Mouse (Mus musculus) testis, postnatal 14 days (tissue): Measurements from ENCODE around the gene Tsen2.

Source experiments
- DNase-seq: peaks from one replicate; pipeline ENCODE4 v3.0.0; 2021; ENCODE audit warnings: low spot score

Gene Tsen2

DNA sequence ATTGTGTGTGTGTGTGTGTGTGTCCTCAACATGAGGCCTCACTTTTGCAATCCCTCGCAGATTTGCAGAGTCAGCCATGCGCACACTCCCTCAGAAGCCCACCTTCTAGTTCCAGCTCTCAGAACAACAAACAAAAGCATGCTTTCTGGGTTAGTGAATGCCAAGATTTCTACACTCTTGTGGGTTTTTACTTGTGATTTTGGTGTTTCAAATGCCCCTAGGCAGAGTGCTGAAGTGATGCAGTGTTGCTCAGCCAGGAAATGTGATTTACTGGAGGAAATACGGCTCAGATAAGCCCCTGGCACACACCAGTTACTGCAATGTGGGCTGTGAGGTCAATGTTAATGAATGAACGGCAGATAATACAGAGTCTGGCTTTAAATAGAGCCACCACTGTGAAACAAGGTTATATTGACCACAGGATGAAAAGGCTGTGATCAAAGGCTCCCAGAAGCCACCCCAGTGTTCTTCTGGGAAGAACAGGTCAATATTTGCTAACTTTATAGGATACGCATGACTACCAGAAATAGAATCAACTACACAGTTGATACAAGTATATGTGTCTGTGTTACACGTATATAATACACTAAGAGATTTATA, 2.7 kb upstream of the Tsen2 start:
- DNase-seq, result no peak

DNA sequence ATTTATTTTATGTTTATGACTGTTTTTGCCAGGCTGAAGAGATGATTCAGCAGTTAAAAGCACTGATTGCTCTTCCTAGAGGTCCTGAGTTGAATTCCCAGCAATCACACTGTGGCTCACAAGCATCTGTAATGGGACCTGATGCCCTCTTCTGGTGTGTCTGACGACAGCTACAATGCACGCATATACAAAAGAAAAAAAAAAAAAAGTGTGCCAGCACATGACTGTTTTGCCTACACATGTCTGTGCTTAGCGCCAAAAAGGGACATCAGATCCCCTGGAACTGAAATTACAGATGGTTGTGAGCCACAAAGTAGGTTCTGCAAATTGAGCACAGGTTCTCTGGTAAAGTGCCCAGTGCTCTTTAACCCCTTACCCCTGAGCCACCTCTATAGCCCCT, 2.1 kb upstream of the Tsen2 start:
- no peak for DNase-seq

DNA sequence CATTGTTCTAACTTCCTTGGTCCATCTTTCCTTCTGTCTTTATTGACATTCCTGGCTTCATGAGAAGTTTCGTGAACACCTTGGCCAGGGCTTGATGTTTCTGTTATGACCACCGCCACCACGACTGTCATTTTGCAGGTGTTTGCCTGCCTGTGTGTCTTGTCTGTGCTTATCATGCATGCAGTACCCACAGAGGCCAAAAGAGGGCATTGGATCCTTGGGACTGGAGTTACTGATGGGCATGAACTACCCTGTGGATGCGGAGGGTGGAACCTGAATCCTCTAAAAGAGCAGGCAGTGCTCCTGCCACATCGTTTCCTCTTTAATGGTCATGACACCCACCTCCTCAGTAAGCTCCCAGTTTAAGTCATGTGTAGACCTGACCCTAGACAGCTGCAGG, 1.8 kb downstream of the Tsen2 start:
- no peak for DNase-seq

DNA sequence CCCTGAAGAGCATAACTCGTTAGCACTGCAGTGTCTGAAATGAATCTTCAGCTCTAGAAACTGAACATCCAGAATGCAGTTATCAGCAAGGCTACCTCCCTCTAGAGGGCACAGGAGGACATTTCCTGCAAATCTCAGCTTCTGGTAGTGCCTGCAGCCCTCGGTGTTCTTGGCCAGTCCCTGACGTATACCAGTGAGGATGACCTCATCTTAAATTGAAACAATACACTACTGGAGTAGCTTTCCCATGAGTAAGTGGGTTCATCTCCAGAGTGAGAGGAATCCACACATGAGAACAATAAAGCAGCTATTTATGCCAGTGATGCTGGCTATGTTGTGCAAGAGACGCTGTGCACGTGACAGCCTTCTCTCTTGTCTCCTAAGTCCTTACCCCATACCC, 11.0 kb downstream of the Tsen2 start:
- no peak for DNase-seq

DNA sequence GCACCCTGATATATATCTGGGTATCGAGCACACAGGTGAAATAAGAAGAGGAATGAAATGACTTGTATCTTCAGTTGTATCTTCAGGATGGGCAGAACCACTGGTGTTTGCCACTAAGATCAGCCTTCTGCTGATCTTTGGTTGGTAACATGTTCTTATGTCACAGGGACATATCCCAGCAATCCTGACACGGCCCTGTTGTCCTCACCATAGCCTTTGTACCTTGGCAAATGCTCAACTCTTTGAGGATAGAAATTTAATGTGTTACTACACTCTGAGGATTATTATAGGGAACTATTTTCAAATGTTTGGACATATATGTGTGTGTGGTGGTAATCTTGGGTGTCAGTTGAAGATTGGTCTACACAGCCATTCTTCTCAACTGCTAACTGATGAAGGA, 13.7 kb downstream of the Tsen2 start:
- DNase-seq, result no peak

DNA sequence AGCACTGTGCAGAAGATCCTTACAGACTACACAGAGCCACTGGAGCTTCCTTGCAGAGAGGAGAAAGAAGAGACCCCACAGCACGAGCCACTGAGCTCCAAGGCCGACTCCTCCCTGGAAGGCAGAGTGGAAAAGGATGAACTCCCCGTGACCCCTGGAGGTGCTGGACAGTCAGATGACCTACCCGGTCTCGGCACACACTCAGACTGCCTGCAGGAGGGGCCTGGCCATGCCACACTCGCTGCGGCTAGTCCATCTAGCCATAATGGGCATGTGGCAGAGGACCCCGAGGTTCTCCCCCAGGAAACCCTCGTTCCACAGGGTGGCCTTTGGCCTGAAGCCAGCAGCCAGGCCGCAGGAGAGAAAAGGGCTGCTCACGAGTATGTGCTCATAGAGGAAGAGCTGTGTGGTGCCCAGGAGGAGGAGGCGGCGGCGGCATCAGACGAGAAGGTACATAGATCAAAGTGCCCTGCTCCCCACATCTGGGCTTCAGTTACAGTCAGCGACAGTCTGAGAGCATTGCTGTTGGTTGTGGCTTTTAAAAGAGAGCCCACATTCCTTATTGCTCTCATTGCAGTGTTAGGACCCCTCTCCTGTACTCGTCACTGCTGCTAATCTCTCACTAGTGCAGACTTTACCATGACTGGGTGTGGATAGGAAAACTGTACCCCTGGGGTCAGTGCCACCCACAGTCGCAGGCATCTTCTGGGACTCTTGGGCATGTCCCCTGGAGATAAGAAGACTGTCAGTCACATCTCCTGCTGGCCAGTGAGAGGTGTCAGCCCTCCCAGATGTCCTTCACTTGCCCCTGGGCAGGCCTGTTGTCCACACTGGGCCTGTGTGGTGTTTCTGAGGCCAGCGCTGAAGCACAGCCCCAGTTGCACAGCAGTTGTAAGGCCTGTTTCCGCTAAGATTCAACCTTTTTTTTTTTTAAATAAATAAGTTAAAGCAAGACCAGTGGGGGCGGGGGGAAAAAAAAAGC, 15.5 kb downstream of the Tsen2 start:
- peak; percentile 41 for DNase-seq

DNA sequence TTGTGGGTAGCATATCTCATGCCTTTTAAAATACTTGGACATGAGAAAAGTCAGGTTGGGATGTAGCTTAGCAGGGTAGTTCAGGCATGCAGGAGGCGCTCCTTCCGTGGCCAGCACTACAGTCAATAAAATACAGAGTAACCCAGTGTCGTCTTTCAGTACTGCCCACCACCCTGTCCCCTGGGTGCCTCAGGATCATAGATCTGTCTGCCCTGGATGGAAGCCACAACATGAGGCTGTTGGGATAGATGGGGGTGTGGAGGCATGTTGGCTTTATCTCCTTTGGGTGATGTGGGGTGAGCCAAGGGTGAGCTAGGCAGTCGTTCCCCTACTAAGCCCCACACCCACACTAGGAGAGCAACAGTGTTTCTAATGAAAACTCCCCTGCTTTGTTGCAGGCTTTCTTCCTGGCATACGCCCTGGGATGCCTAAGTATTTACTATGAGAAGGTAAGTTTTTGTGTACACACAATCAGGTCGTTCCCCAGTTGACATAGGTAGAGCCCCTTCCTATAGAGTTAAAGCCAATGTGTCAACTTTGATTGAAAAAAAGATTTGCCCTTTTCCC, 21.1 kb downstream of the Tsen2 start:
- peak; percentile 68 for DNase-seq

DNA sequence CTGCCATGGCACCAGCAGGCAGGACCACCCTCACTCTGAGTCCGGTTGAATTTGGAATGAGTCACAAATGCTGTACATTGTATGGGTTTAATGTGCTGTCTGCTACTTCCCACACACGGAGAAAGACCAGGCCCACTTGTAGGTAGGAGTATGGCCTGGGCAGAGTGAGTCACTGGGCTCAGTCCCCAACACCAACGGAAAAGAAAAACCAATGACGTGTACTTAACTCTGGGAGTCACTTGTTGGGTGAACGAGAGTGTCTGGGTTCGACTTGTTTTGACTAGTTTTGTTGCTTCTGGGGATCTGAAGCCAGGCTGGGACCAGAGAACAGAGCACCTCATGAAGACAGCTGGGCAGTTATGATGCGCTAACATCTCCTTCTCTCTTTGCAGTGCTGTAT, 29.7 kb downstream of the Tsen2 start:
- DNase-seq, result no peak

DNA sequence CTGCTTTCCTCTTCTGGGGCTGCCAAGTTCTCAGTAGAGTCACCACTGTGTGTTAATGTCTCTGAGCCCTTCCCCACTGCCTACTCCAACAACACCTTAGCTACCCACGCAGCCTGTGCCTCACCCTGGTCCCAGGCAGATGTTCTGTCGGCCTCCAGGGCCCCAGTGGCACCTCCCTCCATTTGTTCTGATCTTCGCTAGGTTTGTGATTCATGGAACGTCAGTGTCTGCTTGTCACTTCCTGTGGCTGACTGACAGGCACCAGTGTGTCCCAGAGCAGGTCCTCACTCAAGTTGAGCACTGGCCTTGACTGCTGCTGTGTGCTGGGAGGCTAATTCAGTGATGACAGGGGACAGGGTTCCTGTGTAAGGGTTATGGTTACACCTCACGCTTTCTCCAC, 32.9 kb downstream of the Tsen2 start:
- no peak for DNase-seq

DNA sequence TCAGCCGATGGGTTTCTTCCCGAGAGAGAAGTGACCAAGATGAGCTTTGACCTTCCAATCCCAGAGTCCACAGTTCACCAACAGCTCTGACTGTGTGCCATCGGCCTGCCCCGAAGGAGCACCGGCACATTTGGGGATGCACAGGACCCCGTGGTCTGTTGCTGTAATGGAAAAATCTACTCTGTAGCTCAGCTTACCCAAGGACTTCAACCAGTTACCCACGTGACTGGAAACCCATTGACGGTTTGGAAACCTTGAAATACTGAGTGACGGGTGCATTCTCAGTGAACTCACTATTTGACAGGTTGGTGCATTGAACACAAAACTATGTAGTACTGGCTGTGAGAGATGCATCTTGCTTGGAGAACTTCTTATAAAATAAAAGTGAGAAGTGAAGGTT, 33.5 kb downstream of the Tsen2 start:
- DNase-seq, result no peak

DNA sequence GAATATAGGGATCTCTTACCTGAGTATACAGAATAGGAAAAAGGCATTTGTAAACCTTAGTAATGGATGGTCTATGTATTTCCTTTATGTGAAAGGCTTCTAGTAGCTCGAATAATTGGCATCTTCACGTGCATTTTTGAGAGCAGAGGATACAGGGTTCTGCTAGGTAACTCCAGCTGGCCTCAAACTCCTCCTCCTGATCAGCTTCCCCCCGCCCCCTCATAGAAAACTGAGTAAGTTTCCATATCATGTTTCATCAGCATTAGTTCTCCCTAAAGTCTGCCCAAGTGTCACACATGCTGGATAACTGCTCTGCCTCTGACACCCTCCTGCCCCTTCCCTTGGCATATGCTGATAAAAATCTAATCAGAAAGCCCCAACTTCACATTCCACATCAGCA, 36.3 kb downstream of the Tsen2 start:
- DNase-seq, result no peak

DNA sequence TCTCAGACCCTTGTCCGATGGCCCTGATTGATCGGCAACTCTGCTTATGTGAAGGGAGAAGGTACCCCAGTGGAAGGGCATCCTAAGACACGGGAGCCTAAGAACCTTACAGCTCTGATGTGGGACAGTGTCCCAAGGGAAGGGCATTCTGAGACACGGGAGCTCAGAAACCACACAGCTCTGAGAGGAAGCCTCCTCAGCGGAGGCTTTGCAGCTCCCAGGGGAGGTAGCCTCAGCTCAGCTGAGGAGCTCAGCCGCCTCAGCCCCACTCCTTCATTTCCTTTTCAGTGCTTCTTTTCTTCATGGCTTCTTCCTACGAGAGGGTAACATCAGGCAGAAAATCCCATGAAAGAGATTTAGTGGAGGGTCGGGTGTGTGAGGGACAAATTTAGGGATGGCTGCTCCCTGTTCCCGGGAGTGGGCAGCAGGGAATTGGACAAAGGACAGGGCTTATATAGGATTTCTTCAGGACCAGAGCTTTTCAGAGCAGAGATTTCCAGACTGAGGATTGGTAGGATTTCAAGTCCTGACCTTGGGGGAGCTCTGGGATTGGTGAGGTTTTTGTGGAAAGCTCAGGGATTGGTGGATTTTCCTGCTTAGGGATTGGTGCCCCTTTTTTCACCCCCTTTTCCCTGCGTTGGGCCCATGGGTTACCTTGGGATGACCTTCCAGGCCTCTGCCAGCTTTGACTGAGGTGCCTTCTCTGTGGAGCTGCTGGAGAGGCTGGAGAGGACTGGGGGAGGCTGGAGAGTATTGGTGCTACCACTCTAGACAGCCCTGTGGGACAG, 38.1 kb downstream of the Tsen2 start:
- DNase-seq, result peak; percentile 38

DNA sequence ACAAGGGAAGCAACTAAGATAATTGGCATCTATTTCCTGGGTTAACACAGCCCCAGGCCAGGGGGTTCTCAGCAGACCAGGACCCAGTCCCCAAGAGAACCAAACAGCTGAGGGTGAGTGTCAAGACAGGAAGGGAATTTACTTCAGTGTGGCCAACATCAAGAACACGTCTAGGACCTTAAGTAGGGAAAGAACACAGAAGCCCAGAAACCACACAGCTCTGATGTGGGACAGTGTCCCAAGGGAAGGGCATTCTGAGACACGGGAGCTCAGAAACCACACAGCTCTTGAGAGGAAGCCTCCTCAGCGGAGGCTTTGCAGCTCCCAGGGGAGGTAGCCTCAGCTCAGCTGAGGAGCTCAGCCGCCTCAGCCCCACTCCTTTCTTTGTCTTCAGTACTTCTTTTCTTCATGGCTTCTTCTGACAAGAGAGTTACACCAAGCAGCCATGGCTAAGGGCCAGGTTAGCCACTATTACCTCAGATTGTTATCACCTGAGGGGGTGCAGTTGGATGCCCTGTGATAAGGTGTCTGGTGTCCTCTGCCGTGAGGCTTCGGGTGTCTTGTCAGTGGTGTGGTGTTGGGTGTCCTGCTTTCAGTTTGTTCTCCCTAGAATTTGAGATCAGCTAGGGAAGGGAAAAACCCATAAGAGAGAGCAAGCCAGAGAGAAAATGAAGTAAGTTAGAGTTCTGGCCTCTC, 39.1 kb downstream of the Tsen2 start:
- no peak for DNase-seq

DNA sequence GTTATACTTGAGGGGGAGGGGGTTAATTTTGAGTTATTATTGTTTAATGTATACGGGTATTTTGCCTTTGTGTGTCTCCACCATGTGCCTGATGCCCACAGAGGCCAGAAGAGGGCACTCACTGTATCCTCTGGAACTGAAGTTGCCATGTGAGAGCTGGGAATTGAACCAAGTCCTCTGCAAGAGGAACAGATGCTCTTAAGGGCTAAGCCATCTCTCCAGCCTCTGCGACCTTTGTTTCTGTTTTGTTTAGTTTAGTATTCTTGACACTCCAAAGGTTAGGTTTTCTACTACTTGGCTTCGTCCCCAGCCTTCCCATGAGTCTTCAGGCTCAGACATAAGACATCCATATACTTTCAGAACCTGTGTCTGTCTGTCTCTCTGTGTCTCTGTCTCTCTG, 39.7 kb downstream of the Tsen2 start:
- DNase-seq, result no peak

DNA sequence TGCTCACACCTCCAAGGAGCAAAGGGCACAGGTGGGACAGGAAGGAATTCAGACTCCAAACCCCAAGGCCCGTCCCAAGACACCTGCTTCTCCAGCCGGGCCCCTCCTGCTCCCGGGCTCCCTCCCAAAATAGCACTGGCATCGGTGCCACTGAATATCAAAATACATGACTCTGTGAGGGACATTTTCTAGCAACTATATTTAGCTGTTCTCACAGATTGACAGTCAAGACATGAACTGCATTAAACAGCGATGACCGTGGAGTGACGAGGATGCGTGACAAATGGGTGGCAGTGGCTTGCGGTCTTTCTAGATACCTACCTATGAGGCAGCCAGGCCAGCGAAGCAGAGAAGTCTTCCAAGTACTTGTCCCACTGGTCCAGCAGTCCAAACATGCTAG, 41.9 kb downstream of the Tsen2 start:
- no peak for DNase-seq

DNA sequence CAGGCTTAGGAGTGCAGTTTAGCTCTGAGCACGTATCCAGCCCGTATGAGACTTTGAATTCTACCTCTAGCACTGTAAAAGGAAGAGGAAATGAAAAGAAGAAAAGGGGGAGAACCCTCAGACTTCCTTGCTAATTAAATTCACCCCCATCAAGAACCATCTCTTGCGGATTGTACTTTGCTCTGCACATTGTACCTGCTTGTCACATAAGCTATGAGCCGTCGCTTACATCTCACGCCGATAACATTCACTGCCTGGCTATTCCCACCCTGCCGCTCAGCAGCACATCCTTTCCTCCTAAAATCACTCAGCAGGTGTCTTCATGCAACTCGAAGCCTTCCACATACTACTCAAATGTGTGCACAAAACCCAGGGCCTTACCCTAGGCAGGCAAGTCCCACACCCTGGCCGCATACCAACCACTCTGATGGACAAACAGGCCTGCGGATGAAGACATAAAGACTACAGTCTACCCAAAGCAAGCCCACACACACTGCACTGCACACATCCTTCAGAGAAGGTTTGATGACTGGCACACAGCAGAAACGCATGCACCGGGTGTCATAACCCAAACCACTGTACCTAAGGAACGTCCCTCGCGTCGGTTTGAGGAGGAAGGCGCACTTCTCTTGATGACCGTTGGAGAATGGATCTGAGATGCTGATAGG, 47.4 kb downstream of the Tsen2 start:
- no peak for DNase-seq

DNA sequence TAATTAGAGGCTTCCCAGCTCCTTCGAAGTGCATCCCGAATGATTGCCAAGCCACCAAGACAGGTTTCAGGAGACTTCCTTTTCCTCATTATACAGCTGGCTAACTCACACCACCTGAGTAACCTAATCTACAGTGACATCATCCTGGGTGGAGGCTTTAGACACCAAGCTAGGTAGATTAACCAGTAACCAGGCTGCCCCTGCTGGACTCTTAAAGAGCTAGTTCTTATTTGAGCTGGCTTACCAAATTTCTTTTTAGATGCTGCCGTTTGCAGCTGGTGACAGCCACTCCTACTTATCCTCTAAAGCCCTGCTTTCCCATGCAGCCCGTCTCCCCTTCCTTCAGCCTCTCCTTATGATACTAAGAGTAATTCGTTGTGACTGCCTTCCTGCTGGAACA, 48.0 kb downstream of the Tsen2 start, which contains the start of gene Mkrn2os:
Gene Mkrn2os, minus strand, starts transcription at position 119 of the 400 bp plus-strand sequence.
- DNase-seq, result no peak

DNA sequence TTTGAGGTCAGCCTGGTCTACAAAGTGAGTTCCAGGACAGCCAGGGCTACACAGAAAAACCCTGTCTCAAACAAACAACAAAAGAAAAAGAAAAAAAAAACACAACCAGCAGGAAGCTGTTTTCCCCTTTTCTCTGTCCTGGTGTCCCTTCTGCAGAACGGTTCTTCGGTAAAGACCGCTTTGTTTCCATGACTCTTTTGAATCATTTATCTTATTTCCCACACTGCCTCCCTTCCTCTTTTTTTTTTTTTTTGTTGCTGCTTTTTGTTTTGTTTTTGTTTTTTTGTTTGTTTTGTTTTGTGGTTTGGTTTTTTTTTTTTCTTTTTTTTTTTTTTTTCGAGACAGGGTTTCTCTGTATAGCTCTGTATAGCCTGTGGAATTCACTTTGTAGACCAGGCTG, 48.8 kb downstream of the Tsen2 start:
- no peak for DNase-seq

DNA sequence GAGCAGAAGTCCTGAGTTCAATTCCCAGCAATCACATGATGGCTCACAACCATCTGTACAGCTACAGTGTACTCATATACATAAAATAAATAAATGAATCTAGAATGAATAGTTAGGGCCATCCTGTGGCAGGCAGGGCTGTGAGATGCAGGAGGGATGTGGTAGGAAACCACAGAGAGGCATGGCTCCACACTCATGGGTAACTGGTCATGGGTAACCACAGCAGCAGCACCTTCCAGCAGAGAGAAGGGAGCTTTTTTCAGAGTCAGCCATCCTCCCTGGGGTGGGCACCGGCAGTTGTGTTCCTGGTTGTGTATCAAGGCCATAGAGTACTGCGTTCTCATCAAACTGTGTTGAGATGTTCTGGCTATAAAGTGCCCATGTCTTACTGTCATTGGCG, 50.0 kb downstream of the Tsen2 start:
- DNase-seq, result no peak

DNA sequence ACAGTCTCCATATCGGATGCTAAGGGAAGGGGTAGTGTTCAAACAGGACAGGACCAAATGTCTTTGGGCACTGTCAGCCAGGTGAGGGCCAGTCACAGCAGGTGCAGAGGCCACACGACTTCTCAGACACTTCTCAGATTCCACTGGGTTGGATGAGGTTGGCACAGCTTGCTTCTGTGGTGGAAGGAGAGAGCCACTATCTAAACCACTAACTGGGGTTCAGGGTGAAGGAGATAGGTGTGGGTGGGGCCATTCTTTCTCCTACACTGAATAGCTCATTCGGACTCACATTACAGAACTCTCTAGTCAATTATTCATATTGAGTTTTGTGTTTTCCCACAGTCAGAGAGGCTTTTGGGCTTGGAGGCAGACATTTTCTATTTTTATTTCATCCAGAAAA, 51.2 kb downstream of the Tsen2 start:
- DNase-seq, result no peak

DNA sequence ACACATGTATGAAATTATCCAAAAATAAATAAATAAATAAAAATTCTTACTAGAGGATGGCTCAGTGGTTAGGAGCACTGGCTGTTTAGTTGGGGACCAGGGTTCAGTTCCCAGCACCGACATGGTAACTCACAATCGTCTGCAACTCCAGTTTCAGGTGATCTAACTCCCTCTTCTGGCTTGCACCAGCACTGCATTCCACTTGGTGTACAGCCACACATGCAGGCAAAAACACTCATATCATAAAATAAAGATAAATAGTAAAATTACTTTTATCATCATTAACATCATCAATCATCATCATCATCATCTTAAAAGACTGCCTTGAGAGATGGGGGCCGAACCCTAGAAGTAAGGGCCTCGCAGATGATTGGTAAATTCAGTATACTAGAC, 56.9 kb downstream of the Tsen2 start:
- DNase-seq, result peak; percentile 26
